Mouse (Mus musculus) cerebellum, postnatal 4 days (tissue): ENCODE measurements around the gene Gm4858.
"Not testable (repeated sequence)": the region's sequence is repeated elsewhere in the genome, so short reads cannot be mapped to it uniquely, and the experiment has no call there.

ENCODE experiments used
- DNase-seq, 2 experiments: peaks; one replicate each; pipeline ENCODE4 v3.0.0; 2022; ENCODE audit warnings: low spot score in 2 of 2, mixed read lengths in 1 of 2

The Gm4858 gene

DNA sequence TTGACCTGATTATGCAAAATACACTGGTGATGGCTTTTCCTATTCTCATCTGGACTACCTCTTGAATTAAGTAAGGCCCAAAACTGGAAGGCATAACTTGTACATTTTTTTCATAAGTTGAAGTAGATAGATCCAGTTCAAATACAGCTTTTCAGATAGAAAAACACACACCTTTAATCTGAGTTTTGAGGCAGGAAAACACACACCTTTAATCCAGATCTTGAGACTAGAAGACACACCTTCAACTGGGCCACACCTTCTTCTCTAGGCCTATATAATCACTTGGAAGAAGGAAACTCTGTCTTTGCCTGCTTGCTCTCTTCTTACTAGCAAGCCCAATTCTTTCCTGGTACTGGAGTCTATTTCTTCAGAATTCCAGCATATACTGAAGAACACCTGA is at the start of gene Gm4858:
Gm4858 (plus strand) TSS at position 301 of the 400 bp plus-strand sequence.
- DNase-seq = not testable (repeated sequence)

- no peak for DNase-seq
Measured at GRCm38 (mm10) chr3:93018960-93019359, 49.7 kb upstream of the Gm4858 start, which contains the start of gene Lce1m. Gene Lce1m (minus strand): TSS chr3:93019060.

DNA sequence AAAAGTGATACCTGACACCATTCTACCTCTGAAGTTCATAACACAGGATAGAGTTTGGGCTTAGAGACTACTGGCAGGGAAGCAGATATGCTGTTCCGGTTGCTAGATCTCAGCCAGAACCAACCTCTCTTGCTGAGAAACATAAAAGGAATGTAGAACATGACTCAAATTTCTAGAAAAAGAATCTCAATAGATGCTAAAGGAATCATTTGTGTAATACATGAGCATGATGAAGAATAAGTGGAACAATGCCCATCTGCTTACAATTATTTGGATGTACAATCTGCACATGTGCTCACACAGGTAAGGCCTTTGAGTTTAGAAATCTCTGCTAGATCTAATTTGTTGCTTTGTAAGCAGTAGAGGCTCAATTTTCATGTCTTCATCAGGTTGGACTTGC is 47.5 kb upstream of the Gm4858 start:
- no peak for DNase-seq

DNA sequence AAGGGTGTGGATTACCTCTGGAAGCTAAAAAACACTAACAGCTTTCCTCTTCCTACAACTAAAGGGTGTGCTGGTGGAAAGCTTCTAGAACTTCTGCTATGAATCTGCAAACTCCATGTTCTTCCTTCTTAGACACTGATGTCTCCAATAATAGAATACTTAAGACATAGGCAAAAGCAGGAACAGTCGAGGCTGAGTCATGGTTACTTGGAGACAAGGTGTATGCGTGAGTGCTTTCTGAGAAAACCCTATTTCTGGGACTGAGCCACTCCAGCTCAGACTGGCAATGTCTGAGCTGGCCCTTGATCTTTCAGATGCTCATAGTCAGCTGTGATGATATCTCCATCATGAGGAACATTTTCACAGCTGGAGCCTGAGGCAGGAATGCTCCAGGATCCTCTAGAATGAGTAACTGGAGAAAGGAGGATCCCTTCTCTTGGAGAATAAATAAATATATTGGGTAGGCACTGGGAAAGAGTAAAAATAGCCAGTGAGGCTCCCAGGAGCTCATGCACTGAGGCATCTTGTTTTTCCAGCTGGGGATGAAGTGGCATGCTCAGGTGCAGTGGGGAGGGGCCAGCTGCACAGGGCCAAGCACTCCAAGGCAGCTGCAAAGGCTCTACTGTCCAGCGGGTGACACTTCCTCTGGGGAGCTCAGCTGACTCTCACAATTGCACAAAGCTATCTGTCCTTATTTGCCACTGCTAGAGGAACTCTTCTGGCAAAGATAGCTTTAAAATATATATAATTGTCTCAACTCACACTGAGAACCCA is 45.0 kb upstream of the Gm4858 start:
- DNase-seq = no peak

- no peak for DNase-seq
Measured at GRCm38 (mm10) chr3:93025486-93025885, 43.1 kb upstream of the Gm4858 start.

DNA sequence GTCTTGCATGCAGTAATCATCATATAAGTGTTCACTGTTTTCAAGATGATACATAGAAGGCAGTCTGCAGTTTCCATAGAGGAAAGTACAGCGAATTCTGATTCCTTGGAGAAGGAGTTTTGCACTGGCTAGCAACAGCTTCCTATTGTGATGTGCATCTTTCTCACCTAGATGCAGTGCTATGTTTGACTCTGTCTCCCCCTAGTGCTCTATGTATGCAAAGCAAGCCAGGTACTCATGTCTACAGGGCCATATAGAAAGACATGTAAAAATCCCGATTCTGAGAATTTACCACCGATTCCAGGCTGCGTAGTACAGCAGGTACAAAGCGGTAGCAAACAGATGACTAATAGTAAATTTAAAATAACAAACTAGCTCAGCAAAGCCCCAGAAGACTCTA is 37.2 kb upstream of the Gm4858 start:
- DNase-seq = peak in 1 of 2 experiments; percentile 19

GRCm38 (mm10) chr3:93050182-93050581 is 18.4 kb upstream of the Gm4858 start:
- DNase-seq = no peak

GRCm38 (mm10) chr3:93052826-93053474 is 15.7 kb upstream of the Gm4858 start:
- peak in 1 of 2 experiments; percentile 2 for DNase-seq

- DNase-seq = no peak
Measured at GRCm38 (mm10) chr3:93086631-93087030, 18.0 kb downstream of the Gm4858 start.

DNA sequence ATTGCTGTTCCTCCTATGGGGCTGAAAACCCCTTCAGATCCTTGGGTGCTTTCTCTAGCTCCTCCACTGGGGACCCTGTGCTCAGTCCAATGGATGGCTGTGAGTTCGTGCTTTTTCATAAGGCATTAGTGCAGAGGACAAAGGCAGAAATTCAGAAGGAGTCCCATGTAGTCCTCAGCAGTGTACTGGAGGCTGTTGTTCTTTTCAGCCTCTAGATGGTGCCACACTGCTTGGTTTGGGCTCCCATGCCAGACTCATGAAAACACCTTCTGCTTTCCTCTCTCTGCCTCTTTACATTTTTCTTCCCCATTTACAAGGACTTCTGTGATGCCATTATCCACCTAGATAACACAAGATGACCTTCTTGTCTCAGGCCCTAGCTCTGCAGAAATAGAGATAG is 25.0 kb downstream of the Gm4858 start:
- DNase-seq = not testable (repeated sequence)

DNA sequence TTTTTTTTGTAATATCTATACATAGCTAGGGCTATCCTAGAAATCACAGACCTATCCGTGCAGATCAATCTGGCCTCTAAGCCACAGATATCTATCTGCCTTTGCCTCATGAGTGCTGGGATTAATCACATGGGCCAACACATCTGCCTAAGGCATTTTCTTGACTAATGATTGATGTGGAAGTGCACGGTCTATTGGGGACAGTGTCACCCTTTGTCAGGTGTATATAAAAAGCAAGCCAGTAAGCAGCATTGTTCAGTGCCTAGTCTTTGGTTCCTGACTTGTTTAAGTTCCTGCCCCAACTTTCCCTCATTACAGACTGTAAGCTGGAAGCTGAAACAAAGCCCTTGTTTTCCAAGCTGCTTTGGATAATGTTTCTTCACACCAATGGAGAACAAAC is 27.8 kb downstream of the Gm4858 start:
- no peak for DNase-seq

DNA sequence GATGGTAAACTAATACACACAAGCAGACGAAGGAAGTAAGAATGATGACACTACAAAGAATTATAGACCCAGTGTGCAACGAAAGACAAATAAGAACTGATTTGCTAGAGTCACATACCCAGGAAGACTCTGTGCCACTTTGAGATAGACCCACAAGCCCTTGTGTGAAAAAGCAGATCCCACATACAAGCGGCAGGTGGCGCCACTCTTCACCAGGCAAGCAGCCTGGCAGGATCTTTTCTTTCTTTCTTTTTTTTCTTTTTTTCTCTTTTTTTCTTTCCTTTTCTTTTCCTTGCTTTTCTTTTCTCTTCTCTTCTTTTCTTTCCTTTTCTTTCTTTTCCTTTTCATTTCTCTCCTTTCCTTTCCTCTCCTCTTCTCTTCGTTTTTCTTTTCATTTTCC is 43.0 kb downstream of the Gm4858 start:
- DNase-seq = peak in 1 of 2 experiments; percentile 6

DNA sequence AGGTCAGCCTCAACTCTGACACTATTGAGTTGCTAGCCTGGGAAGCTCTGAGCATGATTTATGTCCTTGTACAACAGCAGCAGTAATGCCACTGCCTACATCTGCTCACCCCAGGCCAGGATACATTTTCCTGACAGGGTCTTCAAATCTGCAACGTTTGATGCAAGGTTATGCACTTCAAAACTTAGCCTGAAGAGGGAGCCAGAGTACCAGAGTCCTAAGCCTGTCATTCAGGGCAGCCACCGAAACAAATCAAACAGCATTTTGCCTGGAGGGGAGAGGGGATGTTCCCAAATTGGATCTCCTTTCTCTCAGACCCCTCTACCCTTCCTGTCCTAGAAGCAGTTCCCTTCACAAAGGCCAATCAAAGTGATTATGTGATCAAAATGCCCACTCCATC is 45.9 kb downstream of the Gm4858 start:
- peak in 1 of 2 experiments; percentile 18 for DNase-seq

DNA sequence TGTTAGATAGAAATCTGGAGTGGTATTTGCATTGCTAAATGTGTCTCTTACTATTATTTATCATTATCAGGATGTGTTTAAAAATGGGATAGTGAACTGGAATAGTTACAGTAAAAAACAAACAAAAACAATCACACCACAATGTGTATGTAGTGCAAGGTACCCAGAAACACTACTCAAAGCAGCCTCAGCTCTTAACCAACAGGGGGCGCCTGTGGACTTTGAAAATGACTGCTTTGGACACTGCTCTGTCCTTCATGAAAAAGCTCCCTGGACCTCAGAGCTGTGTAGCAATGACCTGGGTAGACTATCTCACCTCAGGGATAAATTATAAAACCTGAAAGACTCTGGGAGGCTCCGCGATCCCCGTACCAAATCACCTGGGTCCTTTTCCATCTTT is 50.5 kb downstream of the Gm4858 start:
- no peak for DNase-seq
